Mouse (Mus musculus): Measurements from ENCODE around the gene Zfp398. TPM values are rescaled to one million over a fixed set of nuclear protein-coding genes. Genes with fewer than 3 reads are reported as not detected.

Zfp398 gene
- polyA plus RNA-seq, 1 experiment = 5.8 TPM

DNA sequence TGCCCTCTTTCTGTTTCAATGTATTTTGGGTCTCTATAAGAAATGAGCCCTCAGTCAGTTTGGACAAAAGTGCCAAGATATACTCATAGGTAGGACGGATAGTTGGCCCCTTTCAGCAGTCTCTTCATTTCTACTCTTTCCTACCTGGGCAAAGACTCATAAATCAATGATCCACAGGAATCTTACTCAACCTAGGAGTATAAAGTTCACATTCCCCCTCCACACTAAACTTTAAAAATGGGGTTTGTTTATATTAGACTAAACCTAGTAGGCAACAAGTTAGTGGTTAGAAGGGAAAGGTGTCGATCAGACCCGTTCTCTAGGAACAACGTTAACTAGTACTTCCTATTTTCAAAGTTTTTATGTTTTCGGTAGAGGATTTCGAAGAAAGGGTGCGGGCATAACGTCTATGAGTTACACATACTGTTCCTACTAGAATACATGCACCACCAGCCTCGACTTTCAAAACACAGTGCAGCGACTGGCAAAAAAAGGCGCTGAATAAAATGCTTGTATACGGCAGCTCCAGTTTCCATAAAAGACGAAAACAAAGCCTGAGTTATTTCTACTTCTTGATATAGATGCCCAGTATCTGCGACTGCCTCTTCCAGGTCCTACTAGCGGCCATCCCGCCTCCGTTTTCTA, 23.1 kb upstream of the Zfp398 start:
- Histone ChIP-seq H3K4me1 (ENCODE audit: control insufficient read depth, insufficient read depth, low read length) (no peaks in the 10 kb centered on the region), H3K27ac (ENCODE audit: control insufficient read depth, insufficient read depth, low read depth, low read length) (peak overlapping the region; percentile 68), H3K27me3 (ENCODE audit: control insufficient read depth, insufficient read depth, low read length) (no peaks in the 10 kb centered on the region), H3K4me3 (ENCODE audit: control insufficient read depth, low read depth, low read length) (peak overlapping the region; percentile 93), H3K36me3 (ENCODE audit: control insufficient read depth, insufficient read depth, low read length) (no peaks in the 10 kb centered on the region)
- TF ChIP-seq CTCF (IDR thresholded peaks at IDR 0.05; ENCODE audit: control insufficient read depth, insufficient read depth, insufficient replicate concordance, low read depth, low read length) (no peak), POLR2A (IDR thresholded peaks at IDR 0.05; ENCODE audit: control insufficient read depth, low read depth, low read length) (no peak)

DNA sequence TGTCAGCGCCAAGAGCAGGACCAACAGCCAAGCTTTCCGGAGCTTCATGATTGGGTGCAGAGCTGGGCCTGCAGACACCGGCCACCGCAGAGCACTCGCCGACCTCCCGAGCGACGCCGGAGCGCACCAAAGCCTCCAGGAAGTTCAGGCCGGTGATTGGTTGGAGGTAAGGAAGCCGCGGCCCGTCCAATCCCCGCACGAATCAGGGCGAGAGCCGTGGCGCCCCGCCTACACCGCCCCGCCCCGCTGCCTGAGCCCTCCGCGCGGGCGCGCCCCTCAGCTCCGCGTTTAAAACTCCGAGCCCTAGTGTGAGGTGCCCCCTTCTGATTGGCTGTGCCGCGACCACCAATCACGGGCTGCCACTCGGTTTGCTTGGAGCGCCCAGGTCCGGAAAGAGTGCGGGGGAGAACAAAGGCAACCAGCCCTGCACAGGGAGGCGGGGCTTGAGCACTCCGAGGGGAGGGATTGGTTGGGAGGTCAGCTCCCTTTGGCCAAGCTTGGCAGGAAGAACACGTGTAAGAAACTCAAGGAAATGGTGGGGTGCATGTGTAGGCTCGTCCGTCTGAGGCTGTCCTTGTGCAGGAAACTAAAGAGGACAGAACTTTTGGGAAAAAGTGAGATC, 22.1 kb upstream of the Zfp398 start, which contains the start of gene Pdia4:
Gene Pdia4, minus strand, starts transcription at position 174 of the 622 bp plus-strand sequence.
- Histone ChIP-seq H3K36me3 (ENCODE audit: control insufficient read depth, insufficient read depth, low read length) (no peaks in the 10 kb centered on the region), H3K4me1 (ENCODE audit: control insufficient read depth, insufficient read depth, low read length) (no peaks in the 10 kb centered on the region), H3K27ac (ENCODE audit: control insufficient read depth, insufficient read depth, low read depth, low read length) (peak within 1 kb of the TSS; percentile 68), H3K27me3 (ENCODE audit: control insufficient read depth, insufficient read depth, low read length) (no peaks in the 10 kb centered on the region), H3K4me3 (ENCODE audit: control insufficient read depth, low read depth, low read length) (peak within 1 kb of the TSS; percentile 93)
- TF ChIP-seq POLR2A (IDR thresholded peaks at IDR 0.05; ENCODE audit: control insufficient read depth, low read depth, low read length) (peak; percentile 82), CTCF (IDR thresholded peaks at IDR 0.05; ENCODE audit: control insufficient read depth, insufficient read depth, insufficient replicate concordance, low read depth, low read length) (no peak)

DNA sequence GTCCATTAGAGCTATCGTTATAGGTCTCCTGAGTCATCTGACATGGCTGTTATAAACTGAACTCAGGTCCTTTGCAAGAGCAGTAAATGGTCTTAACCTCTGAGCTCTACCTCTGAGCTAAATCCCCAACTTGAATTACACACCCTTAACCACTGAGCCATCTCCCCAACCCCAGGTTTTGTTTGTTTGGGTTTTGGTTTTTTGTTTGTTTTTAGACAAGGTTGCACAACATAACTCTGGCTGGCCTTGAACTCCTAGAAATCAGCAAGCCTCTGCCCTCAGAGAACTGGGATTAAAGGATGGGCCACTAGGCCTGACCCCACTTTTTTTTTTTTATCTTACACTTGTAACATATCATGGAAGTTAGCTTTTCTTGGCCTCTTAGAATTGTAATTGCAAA, 19.3 kb upstream of the Zfp398 start:
- Histone ChIP-seq H3K36me3 (ENCODE audit: control insufficient read depth, insufficient read depth, low read length) (no peaks in the 10 kb centered on the region), H3K27me3 (ENCODE audit: control insufficient read depth, insufficient read depth, low read length) (no peaks in the 10 kb centered on the region)
- TF ChIP-seq CTCF (IDR thresholded peaks at IDR 0.05; ENCODE audit: control insufficient read depth, insufficient read depth, insufficient replicate concordance, low read depth, low read length) = no peak
- TF ChIP-seq POLR2A (IDR thresholded peaks at IDR 0.05; ENCODE audit: control insufficient read depth, low read depth, low read length) = no peak

DNA sequence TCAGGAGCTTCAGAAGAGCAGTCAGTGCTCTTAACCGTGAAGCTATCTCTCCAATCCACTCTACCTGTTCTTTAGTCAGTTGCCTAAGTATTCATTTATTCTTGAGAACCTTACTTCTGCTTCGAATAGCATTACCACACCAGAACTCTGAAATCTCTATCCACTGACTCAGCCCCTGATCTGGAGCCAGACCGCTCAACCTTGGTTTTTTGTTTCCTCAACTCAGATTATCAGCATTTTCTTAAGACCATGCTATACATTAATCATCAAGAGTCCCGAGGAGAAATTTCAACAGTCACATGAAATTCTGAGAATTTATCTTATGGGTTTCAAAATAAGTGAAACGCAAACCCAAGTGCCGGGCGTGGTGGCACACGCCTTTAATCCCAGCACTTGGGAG, 16.7 kb upstream of the Zfp398 start:
- H3K4me1 ChIP-seq (ENCODE audit: control insufficient read depth, insufficient read depth, low read length) = no peaks in the 10 kb centered on the region
- no peak overlapping the region for H3K4me3 ChIP-seq (ENCODE audit: control insufficient read depth, low read depth, low read length)
- H3K27ac ChIP-seq (ENCODE audit: control insufficient read depth, insufficient read depth, low read depth, low read length) = no peak overlapping the region
- H3K36me3 ChIP-seq (ENCODE audit: control insufficient read depth, insufficient read depth, low read length) = no peaks in the 10 kb centered on the region
- TF ChIP-seq POLR2A (IDR thresholded peaks at IDR 0.05; ENCODE audit: control insufficient read depth, low read depth, low read length) (no peak), CTCF (IDR thresholded peaks at IDR 0.05; ENCODE audit: control insufficient read depth, insufficient read depth, insufficient replicate concordance, low read depth, low read length) (no peak)
- H3K27me3 ChIP-seq (ENCODE audit: control insufficient read depth, insufficient read depth, low read length) = no peaks in the 10 kb centered on the region

More for the DNA sequence above, 19.3 kb upstream of the Zfp398 start:
- Histone ChIP-seq H3K4me3 (ENCODE audit: control insufficient read depth, low read depth, low read length) (no peak overlapping the region), H3K27ac (ENCODE audit: control insufficient read depth, insufficient read depth, low read depth, low read length) (no peak overlapping the region), H3K4me1 (ENCODE audit: control insufficient read depth, insufficient read depth, low read length) (no peaks in the 10 kb centered on the region)

DNA sequence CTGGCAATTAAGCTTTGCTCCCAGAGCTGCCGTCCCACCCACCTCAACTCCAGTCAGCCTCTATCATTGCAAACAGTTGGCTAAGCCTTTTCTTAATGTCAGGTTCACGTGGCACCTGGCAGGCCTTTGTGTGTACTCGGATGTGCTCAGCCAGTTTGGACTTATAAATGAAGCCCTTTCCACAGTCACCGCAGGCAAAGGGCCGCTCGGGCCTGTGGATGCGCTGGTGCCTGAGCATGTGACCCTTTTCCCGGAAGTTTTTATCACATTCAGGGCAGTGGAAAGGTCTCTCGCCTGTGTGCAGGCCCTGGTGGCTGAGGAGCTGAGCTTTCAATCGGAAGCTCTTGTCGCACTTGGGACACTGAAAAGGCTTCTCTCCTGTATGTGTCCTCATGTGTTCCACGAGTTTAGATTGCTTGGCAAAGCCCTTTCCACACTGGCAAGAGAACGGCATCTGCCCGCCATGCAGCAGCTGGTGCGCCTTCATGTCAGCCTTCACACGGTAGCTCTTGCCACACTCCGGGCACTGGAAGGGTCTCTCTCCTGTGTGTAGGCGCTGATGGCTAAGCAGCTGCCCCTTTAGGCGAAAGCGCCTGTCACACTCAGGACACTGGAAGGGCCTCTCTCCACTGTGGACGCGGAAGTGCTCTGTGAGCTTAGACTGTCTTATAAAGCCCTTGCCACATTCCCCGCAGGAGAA, 15.7 kb upstream of the Zfp398 start:
- Histone ChIP-seq H3K27ac (ENCODE audit: control insufficient read depth, insufficient read depth, low read depth, low read length) (no peak overlapping the region), H3K4me3 (ENCODE audit: control insufficient read depth, low read depth, low read length) (no peak overlapping the region), H3K36me3 (ENCODE audit: control insufficient read depth, insufficient read depth, low read length) (no peaks in the 10 kb centered on the region), H3K4me1 (ENCODE audit: control insufficient read depth, insufficient read depth, low read length) (no peaks in the 10 kb centered on the region), H3K27me3 (ENCODE audit: control insufficient read depth, insufficient read depth, low read length) (no peaks in the 10 kb centered on the region)
- TF ChIP-seq POLR2A (IDR thresholded peaks at IDR 0.05; ENCODE audit: control insufficient read depth, low read depth, low read length) (no peak), CTCF (IDR thresholded peaks at IDR 0.05; ENCODE audit: control insufficient read depth, insufficient read depth, insufficient replicate concordance, low read depth, low read length) (no peak)

DNA sequence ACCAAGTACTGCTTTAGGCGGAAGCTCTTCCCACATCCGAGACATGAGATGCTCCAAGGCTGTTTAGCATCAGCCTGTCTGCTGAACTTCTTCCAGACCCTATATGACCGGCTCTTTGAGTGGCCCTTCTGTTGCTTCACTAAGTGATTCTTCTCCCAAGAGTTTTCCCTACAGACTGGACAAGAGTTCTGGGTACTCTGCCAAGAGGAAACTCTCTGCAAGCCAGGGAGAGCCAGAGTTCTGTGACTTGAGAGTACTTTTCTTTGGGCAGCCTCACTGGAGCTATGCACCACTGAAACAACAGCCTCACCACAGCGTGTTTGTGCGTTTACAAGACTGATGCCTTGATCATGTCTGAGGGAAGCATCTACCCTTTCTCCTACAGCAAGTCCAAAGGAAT, 14.2 kb upstream of the Zfp398 start:
- Histone ChIP-seq H3K27me3 (ENCODE audit: control insufficient read depth, insufficient read depth, low read length) (no peaks in the 10 kb centered on the region), H3K4me1 (ENCODE audit: control insufficient read depth, insufficient read depth, low read length) (no peaks in the 10 kb centered on the region), H3K36me3 (ENCODE audit: control insufficient read depth, insufficient read depth, low read length) (no peaks in the 10 kb centered on the region), H3K27ac (ENCODE audit: control insufficient read depth, insufficient read depth, low read depth, low read length) (no peak overlapping the region), H3K4me3 (ENCODE audit: control insufficient read depth, low read depth, low read length) (no peak overlapping the region)
- no peak for TF ChIP-seq CTCF (IDR thresholded peaks at IDR 0.05; ENCODE audit: control insufficient read depth, insufficient read depth, insufficient replicate concordance, low read depth, low read length)
- TF ChIP-seq POLR2A (IDR thresholded peaks at IDR 0.05; ENCODE audit: control insufficient read depth, low read depth, low read length) = no peak

DNA sequence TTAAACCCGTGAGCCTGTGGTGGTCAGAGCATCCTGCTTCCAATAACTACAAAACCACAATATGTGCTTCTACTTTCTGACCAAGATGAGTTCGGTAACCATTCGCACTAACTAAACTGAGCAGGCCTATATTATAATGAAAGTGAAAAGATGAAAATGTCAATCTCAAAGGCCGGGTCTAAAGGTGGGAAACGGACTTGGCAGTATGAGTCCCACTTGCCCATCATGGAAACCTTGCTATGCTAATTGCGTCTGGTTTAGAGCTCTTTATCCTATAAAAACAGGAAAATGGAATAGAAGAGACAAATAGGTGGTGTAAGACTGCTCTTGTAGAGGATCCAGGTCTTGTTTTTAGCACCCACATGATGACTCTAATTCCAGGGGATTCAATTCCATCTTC, 13.7 kb upstream of the Zfp398 start:
- TF ChIP-seq CTCF (IDR thresholded peaks at IDR 0.05; ENCODE audit: control insufficient read depth, insufficient read depth, insufficient replicate concordance, low read depth, low read length) (no peak), POLR2A (IDR thresholded peaks at IDR 0.05; ENCODE audit: control insufficient read depth, low read depth, low read length) (no peak)
- Histone ChIP-seq H3K4me1 (ENCODE audit: control insufficient read depth, insufficient read depth, low read length) (no peaks in the 10 kb centered on the region), H3K27ac (ENCODE audit: control insufficient read depth, insufficient read depth, low read depth, low read length) (no peak overlapping the region), H3K36me3 (ENCODE audit: control insufficient read depth, insufficient read depth, low read length) (no peaks in the 10 kb centered on the region), H3K4me3 (ENCODE audit: control insufficient read depth, low read depth, low read length) (no peak overlapping the region), H3K27me3 (ENCODE audit: control insufficient read depth, insufficient read depth, low read length) (no peaks in the 10 kb centered on the region)
